Mouse (Mus musculus) olfactory bulb, adult 2 months (tissue): ENCODE data around the gene Taf6l.

Experiments used
- CTCF ChIP-seq: fragments of 200-500 bp; IDR thresholded peaks from 2 replicates; pipeline ENCODE4 v1.5.1; 2012; ENCODE audit warnings: low read depth, mild to moderate bottlenecking, low read length, moderate library complexity; ENCODE audit not compliant: insufficient read depth
- POLR2A ChIP-seq: fragments of 200-500 bp; IDR thresholded peaks from 2 replicates; pipeline ENCODE4 v1.6.1; 2012; ENCODE audit warnings: mild to moderate bottlenecking, low read depth, low read length, moderate library complexity; ENCODE audit not compliant: insufficient read depth

GRCm38 (mm10) chr19:8774086-8774835 is 12.0 kb downstream of the Taf6l start, which contains the start of gene Tmem179b:
- TF ChIP-seq CTCF = no peak
- peak; percentile 95 for TF ChIP-seq POLR2A
